Mouse (Mus musculus) stomach, embryonic 14.5 days (tissue): Measurements from ENCODE around the gene Siglech. TPM values are rescaled to one million over a fixed set of nuclear protein-coding genes. Genes with fewer than 3 reads are reported as not detected.

Experiments
- ATAC-seq: fragments of 200-750 bp; cut with Nextera tagmentation; 2 replicates; pipeline ENCODE4 v1.8.0; 2017; ENCODE audit warnings: low read depth, moderate TSS enrichment; ENCODE audit not compliant: insufficient number of reproducible peaks, insufficient read depth, low FRiP score
- H3K27ac ChIP-seq: fragments of 300-500 bp; sonication (generic); 2 replicates; pipeline ENCODE4 v1.5.1; 2014; ENCODE audit warnings: mild to moderate bottlenecking, low read length, moderate library complexity, mixed read lengths
- H3K27me3 ChIP-seq: fragments of 300-500 bp; sonication (generic); 2 replicates; pipeline ENCODE4 v1.6.1; 2014; ENCODE audit warnings: low read length, control low read depth, mixed read lengths; ENCODE audit not compliant: control insufficient read depth, insufficient read depth
- H3K36me3 ChIP-seq: fragments of 300-500 bp; sonication (generic); 2 replicates; pipeline ENCODE4 v1.6.1; 2014; ENCODE audit warnings: mild to moderate bottlenecking, control low read depth, low read length, moderate library complexity, mixed read lengths; ENCODE audit not compliant: control insufficient read depth, insufficient read depth
- H3K4me1 ChIP-seq: fragments of 300-500 bp; sonication (generic); 2 replicates; pipeline ENCODE4 v1.6.1; 2014; ENCODE audit warnings: low read length, control low read depth, mixed read lengths; ENCODE audit not compliant: control insufficient read depth, insufficient read depth
- H3K4me2 ChIP-seq: fragments of 300-500 bp; sonication (generic); replicated peaks from 2 replicates; pipeline ENCODE4 v1.6.1; 2014; ENCODE audit warnings: low read depth, low read length, control low read depth
- H3K4me3 ChIP-seq: fragments of 300-500 bp; sonication (generic); 2 replicates; pipeline ENCODE4 v1.5.1; 2014; ENCODE audit warnings: low read depth, low read length, control low read depth
- H3K9ac ChIP-seq: fragments of 300-500 bp; sonication (generic); replicated peaks from 2 replicates; pipeline ENCODE4 v1.6.1; 2014; ENCODE audit warnings: low read depth, mild to moderate bottlenecking, control low read depth, low read length, moderate library complexity, mixed read lengths
- H3K9me3 ChIP-seq: fragments of 300-500 bp; sonication (generic); 2 replicates; pipeline ENCODE4 v1.6.1; 2016; ENCODE audit warnings: low read depth, low read length, control low read depth; ENCODE audit not compliant: control insufficient read depth
- WGBS: fragments of 180-500 bp; shearing (Covaris S2); extraction: QIAGEN DNeasy Blood & Tissue Kit; methylation state at CpG from one replicate; pipeline ENCODE4 v1.1.7; 2014; 5-methylcytosine and 5-hydroxymethylcytosine counted together
- polyA plus RNA-seq: library from polyadenylated mRNA; unstranded; fragments of >200 nt; fragmentation: Nextera tagmentation; extraction: Ambion mirVana; gene quantifications from 2 replicates; pipeline ENCODE4 v1.2.1, GENCODE M21; 2014

Gene Siglech
- polyA plus RNA-seq, result 1.0 and 1.4 TPM in 2 replicates

DNA sequence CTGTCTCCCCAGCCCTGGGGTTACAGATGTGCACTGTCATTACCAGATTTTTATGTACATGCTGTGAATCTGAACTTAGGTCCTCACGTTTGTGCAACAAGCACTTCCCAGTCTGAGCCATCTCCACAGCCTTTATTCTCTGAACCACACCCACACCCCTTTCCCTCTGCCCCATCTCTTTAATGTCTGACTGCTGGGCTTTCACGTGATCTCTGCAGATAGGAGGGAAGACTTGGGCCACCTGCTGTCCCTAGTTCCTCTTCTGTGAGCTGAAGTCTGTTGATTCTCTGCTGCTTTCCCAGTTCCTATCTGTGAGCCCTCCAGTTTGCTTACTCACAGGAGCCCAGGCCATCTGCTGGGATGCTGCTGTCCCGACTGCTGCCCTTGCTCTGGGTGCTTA is at the start of gene Siglech:
Gene Siglech, plus strand, starts transcription at position 253 of the 400 bp plus-strand sequence.
- Histone ChIP-seq H3K4me2 (no peak within 1 kb of the TSS), H3K4me3 (no peak within 1 kb of the TSS), H3K9me3 (no peaks in the 10 kb centered on the region), H3K36me3 (no peaks in the 10 kb centered on the region), H3K27me3 (no peaks in the 10 kb centered on the region), H3K27ac (no peak within 1 kb of the TSS), H3K9ac (no peak within 1 kb of the TSS), H3K4me1 (no peaks in the 10 kb centered on the region)
- no peak for ATAC-seq
- 35% methylated on average over 3 of the region's 3 CpGs for WGBS

DNA sequence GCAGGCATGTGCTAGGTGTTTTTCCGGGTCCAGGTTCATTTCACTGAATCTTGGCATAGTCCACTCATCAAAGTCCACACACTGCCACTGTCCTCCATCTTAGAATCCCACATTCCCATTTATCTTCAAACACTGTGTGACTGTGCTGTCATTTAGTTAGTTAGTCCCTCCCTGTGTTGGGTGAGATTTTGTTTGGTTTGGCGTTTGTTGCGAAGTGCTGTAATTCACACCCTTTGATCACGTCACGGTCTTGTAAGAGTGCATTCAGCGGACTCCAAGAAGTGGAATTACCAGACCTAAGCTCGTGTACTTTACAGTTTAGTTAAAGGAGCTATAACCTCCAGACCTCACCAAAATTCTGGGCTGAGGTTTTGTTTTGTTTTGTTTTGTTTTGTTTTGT is 45.3 kb upstream of the Siglech start:
- ATAC-seq, result no peak
- no peak overlapping the region for H3K4me2 ChIP-seq

GRCm38 (mm10) chr7:55728903-55729302 is 39.1 kb upstream of the Siglech start:
- Histone ChIP-seq H3K4me2 (no peak overlapping the region), H3K9me3 (no peaks in the 10 kb centered on the region), H3K36me3 (no peaks in the 10 kb centered on the region), H3K4me1 (no peaks in the 10 kb centered on the region), H3K27me3 (no peaks in the 10 kb centered on the region), H3K9ac (no peak overlapping the region), H3K4me3 (no peak overlapping the region), H3K27ac (no peak overlapping the region)
- WGBS, result 73% methylated on average over 1 of the region's 1 CpGs
- no peak for ATAC-seq

More for the DNA sequence above, 45.3 kb upstream of the Siglech start:
- Histone ChIP-seq H3K27me3 (no peaks in the 10 kb centered on the region), H3K36me3 (no peaks in the 10 kb centered on the region), H3K4me3 (no peak overlapping the region), H3K27ac (no peak overlapping the region), H3K4me1 (no peaks in the 10 kb centered on the region), H3K9me3 (no peaks in the 10 kb centered on the region), H3K9ac (no peak overlapping the region)
- WGBS, result 69% methylated on average over 7 of the region's 7 CpGs

DNA sequence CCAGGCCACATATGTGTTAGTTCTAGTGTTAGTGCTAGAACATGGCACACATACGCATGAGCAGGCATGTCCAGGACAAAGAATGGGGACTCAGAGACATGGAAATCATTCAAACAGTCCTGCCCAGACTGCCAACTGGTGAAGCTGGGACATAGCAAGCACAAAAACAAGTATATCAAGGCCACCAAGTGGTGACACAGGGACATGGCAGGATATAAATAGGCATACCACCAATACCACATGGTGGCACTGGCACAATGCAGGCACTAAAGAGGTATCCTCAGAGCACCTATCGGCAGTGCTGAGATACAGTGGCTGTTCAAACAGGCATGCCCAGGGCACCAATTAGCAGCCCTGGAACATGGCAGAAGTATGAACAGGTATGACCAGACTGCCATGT is 33.5 kb upstream of the Siglech start:
- WGBS, result 91% methylated on average over 2 of the region's 2 CpGs
- ATAC-seq, result no peak
- H3K4me1 ChIP-seq, result no peaks in the 10 kb centered on the region

DNA sequence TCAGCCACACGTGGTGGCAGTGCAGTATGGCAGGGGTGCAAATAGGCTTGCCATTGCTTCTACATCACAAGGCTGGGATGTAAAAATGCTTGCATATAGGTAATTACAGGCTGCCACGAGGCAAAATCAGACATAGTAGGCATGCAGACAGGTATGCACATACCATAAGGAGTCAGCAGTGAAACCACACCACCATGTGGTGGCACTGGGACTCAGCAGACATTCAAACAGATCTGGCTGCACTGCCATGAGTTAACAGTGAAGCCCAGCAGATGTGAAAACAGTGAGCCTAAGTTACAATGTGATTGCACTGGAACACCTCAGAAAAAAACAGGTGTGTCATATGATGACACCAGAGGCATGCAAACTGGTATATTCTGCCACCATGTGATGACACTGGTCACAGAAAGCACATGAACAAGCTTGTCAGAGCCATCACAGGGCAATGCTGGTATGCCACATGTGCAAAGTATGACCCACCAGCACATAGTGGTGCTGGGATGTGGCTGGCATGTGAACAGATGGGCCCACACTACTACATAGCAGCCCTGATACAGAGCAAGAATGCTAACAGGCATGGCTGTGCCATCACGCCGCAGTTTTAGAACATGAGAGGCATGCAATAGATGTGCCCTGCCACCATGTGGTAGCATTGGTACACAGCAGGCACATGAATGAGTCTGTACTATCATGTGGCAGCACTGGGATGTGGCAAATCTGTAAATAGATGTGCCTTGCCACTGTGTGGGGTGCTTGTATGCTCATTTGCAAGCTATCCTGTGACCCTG is 30.7 kb upstream of the Siglech start:
- no peak overlapping the region for H3K27ac ChIP-seq
- no peaks in the 10 kb centered on the region for H3K36me3 ChIP-seq
- H3K4me3 ChIP-seq, result no peak overlapping the region
- no peaks in the 10 kb centered on the region for H3K27me3 ChIP-seq
- no peak; the same call in 1 of the 2 replicates for ATAC-seq
- WGBS, result 53% methylated on average over 4 of the region's 4 CpGs
- H3K9ac ChIP-seq, result no peak overlapping the region
- no peaks in the 10 kb centered on the region for H3K4me1 ChIP-seq
- H3K4me2 ChIP-seq, result no peak overlapping the region
- H3K9me3 ChIP-seq, result no peaks in the 10 kb centered on the region

More for the DNA sequence above, 33.5 kb upstream of the Siglech start:
- no peaks in the 10 kb centered on the region for H3K27me3 ChIP-seq
- no peaks in the 10 kb centered on the region for H3K36me3 ChIP-seq
- no peak overlapping the region for H3K4me3 ChIP-seq
- no peak overlapping the region for H3K9ac ChIP-seq
- no peaks in the 10 kb centered on the region for H3K9me3 ChIP-seq
- H3K27ac ChIP-seq, result no peak overlapping the region
- no peak overlapping the region for H3K4me2 ChIP-seq

GRCm38 (mm10) chr7:55743614-55744267 is 24.2 kb upstream of the Siglech start:
- H3K27me3 ChIP-seq, result no peaks in the 10 kb centered on the region
- H3K9me3 ChIP-seq, result no peaks in the 10 kb centered on the region
- H3K9ac ChIP-seq, result no peak overlapping the region
- H3K4me2 ChIP-seq, result no peak overlapping the region
- no peaks in the 10 kb centered on the region for H3K36me3 ChIP-seq
- ATAC-seq, result no peak
- 80% methylated on average over 3 of the region's 3 CpGs for WGBS
- no peak overlapping the region for H3K27ac ChIP-seq
- no peaks in the 10 kb centered on the region for H3K4me1 ChIP-seq
- H3K4me3 ChIP-seq, result no peak overlapping the region

DNA sequence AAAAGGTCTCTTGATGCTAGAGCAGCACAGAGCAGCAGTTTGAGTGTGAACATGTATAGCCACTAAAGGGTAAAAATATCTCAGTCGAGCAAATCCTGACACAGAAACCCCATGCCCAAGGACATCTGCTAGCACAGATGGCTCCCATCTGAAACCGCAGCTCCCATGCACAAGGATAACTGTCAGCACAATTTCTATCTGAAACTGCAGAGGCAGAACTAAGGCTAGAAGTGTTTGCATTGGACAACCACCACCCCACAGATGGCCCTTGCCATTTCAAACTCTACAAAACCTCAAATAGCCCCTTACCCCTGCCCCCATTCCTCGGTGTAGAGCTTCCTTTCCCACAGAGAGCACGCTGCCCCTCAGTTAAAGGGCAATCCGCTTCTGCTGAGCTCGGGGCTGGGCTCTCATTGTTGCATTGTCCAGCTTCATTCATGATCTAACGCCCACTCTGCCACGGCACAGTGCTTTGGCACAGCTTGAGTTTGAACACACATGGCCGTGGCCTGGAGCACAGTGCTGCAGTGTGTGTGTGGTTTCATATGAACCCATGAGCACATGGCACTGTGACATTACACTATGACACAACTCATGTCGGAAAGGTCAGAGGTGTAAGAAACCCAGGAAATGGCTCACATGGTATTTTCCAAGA is 23.3 kb upstream of the Siglech start:
- no peaks in the 10 kb centered on the region for H3K27me3 ChIP-seq
- ATAC-seq, result no peak
- no peaks in the 10 kb centered on the region for H3K4me1 ChIP-seq
- no peaks in the 10 kb centered on the region for H3K9me3 ChIP-seq
- no peak overlapping the region for H3K4me3 ChIP-seq
- WGBS, result 67% methylated on average over 10 of the region's 10 CpGs
- H3K27ac ChIP-seq, result no peak overlapping the region
- H3K36me3 ChIP-seq, result no peaks in the 10 kb centered on the region
- no peak overlapping the region for H3K9ac ChIP-seq
- H3K4me2 ChIP-seq, result no peak overlapping the region

GRCm38 (mm10) chr7:55750841-55751240 is 17.1 kb upstream of the Siglech start:
- no peaks in the 10 kb centered on the region for H3K9me3 ChIP-seq
- no peak overlapping the region for H3K9ac ChIP-seq
- no peaks in the 10 kb centered on the region for H3K27me3 ChIP-seq
- WGBS, result 64% methylated on average over 3 of the region's 3 CpGs
- H3K4me2 ChIP-seq, result no peak overlapping the region
- no peak overlapping the region for H3K27ac ChIP-seq
- no peaks in the 10 kb centered on the region for H3K36me3 ChIP-seq
- no peak for ATAC-seq
- no peaks in the 10 kb centered on the region for H3K4me1 ChIP-seq
- no peak overlapping the region for H3K4me3 ChIP-seq
